Mouse (Mus musculus) gastrocnemius, postnatal 4 days (tissue): Measurements from ENCODE around the gene Hist1h1a. TPM values are rescaled to one million over a fixed set of nuclear protein-coding genes. Genes with fewer than 3 reads are reported as not detected.
A peak's percentile ranks its signal among the peaks of the same experiment; 100 is the strongest.
"Not testable (repeated sequence)": the region's sequence is repeated elsewhere in the genome, so short reads cannot be mapped to it uniquely, and the experiment has no call there.

Experiments
- DNase-seq, 2 experiments: peaks; one replicate each; pipeline ENCODE4 v3.0.0; 2021 to 2022; ENCODE audit warnings: low spot score in 2 of 2, mixed read lengths in 2 of 2
- total RNA-seq, 2 experiments: library from RNA; stranded (reverse); gene quantifications; 2 replicates each; pipeline ENCODE4 v1.2.3; 2021

Hist1h1a gene
- total RNA-seq, 2 experiments from 2014 or later, result 271 to 321 TPM

GRCm38 (mm10) chr13:23759251-23759771, 4.2 kb upstream of the Hist1h1a start:
- DNase-seq, result no peak

GRCm38 (mm10) chr13:23759916-23760239, 3.6 kb upstream of the Hist1h1a start:
- DNase-seq, result no peak

DNA sequence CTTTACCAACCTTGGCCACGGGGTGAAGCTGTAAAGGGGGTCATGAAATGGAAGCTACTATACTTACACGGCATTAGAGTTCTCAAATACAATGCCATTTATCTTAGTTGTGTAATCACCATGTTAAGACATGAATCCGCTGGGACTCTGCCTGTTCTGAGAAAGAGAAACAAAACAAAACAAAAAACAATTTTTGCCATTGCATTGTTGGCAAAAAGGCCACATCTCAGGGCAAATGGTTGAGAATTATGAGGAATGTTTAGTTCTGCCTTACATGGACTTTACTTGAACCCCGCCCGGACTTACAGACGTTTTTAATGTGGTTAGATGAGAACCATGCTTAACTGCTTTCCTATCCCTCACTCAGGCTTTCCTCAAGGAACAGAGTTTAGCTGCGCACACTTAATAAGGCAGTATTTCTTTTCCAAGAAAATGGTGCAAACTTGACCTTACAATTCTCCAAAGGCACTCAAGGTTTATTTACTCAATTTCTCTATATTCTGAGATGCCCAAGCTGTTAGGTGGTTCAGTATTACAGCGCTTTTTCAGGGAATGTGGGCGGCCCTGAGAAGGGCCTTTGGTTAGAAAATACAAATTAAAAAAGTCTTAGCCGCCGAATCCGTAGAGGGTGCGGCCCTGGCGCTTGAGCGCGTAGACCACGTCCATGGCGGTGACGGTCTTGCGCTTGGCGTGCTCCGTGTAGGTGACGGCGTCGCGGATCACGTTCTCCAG, 3.1 kb upstream of the Hist1h1a start:
- DNase-seq, result no peak

DNA sequence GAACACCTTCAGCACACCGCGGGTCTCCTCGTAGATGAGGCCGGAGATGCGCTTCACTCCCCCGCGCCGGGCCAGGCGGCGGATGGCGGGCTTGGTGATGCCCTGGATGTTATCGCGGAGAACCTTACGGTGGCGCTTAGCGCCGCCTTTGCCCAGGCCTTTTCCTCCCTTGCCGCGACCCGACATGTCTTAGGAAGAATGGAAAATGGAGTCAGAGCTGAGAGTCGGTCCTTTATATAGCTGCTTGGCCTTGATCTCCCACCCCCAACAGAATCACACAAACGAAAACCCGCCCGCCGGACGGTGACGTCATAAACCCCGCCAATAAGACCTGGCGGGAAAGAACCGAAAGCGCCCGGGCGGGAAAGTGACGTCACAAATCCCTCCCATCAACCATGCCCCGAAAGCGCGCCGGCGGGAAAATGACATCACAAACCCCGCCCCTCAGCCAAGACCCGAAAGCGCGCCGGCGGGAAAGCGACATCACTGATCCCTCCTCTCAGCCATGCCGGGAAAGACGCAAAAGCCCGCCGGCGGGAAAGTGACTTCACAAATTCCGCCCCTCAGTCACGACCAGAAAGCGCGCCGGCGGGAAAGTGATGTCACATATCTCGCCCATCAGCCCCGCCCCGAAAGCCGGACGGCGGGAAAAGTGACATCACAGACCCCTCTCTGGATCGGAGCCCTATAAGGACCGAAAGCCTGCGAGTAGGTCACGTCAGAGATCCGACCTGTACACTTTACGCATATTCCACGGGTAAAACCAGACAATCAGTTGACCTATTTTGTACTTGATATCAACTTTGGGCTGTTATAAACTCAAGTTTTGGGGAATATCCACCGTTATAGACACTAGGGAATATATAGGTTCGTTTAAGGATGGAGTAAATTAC, 2.2 kb upstream of the Hist1h1a start, which contains the start of gene Hist1h4a:
TSS of gene Hist1h4a (minus strand) at position 259 of the 893 bp plus-strand sequence.
- DNase-seq, result peak; percentile 97 to 98

GRCm38 (mm10) chr13:23761871-23762821, 1.3 kb upstream of the Hist1h1a start, which contains the start of gene Hist1h3a:
TSS of gene Hist1h3a (minus strand) at chr13:23762386.
- peak in 1 of 2 experiments; percentile 54 for DNase-seq

- DNase-seq, result no peak
Observed at GRCm38 (mm10) chr13:23763242-23763585, 252 bp upstream of the Hist1h1a start.

DNA sequence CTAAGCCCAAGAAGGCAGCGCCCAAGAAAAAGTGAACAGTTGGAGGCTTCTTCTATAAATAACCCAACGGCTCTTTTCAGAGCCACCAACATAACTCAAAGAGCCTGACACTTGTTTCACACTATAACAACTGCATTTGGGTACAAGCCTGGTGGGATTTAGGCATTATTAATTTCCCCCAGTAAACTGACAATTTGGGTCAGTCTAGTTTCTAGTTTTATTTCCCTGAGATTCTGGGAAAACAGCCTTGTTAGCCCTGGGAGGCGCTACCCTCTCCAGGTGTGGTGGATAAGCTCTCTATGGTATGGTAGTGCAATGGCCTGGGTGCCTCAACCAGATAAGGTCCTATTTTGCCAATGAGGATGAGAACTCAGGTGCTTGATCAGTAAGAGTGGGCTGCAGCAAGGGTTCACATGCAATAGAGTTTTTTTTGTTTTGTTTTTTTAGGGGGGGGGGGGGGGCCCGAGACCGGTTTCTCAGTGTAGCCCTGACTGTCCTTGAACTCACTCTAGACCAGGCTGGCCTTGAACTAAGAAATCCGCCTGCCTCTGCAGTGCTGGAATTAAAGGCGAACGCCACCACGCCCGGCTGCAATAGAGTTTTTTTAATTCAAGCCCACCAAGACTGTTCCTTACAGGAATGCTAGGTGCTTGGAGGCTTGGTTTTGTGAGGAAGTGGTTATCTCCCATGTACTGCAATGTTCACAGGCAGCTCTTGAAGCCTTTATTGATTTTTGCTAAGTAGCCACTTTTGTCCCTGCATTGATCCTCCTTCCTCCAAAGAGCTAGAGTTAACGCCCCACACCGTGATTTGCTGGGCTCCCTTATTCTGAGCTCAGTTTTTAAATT, 1.1 kb downstream of the Hist1h1a start:
- DNase-seq, result no peak

GRCm38 (mm10) chr13:23765172-23765513, 1.7 kb downstream of the Hist1h1a start:
- no peak for DNase-seq

DNA sequence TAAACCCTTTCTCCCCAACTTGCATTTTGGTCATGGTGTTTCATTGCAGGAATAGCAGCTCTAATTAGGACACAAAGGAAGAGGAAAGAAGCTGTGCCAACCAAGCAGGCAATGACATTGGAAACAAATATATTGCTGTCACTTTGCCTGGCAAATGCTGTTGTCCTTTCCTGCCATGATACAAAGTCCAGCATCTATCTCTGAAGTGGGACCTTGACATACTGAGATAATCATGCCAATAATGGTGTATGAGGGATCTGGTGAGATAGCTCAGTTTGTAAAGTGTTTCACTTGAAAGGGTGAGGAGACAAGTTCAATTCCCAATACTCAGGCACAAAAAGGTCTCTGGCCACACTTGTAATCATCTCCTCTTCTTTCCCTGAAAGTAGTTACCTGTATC, 3.3 kb downstream of the Hist1h1a start:
- no peak for DNase-seq

GRCm38 (mm10) chr13:23768834-23769397, 5.5 kb downstream of the Hist1h1a start:
- DNase-seq, result no peak

- not testable (repeated sequence) for DNase-seq
Observed at GRCm38 (mm10) chr13:23769613-23770012, 6.1 kb downstream of the Hist1h1a start, which contains the start of gene Trim38. TSS of gene Trim38 (plus strand) at chr13:23769913.

DNA sequence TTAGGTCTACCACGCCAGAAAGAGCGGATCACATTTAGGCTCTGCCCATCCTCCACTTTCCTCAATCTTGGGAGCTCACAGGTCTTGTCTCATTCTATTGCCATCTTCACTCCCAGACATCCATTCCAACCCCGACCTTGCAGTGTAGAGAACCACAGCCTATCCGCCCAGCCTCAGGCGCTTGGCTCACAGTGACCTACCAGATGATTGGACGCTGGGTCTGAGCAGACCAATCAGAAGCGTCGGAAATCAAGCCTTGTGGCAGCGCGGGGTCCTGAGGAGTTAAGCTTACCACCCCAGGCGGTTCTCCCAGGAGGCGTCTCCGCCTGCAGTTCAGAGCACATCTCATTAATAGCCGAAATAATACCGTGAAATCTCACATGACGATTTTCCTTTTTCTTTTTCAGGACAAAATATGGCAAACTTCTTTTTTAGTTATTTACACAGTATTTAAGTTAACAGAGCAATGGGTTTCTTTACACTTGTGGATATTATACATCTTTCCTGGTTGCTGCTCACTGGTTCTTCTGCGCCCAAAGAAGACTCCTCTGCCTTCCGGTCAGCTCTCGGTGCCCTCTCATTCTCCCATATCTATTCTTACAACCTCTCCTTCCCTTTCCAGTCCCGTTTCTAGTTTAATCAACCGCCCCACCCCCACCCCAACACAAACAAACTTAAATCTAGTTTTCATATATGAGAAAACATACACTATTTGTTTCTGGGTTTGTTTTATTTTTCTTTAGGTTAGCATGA, 9.3 kb downstream of the Hist1h1a start:
- DNase-seq, result peak in 1 of 2 experiments; percentile 22

DNA sequence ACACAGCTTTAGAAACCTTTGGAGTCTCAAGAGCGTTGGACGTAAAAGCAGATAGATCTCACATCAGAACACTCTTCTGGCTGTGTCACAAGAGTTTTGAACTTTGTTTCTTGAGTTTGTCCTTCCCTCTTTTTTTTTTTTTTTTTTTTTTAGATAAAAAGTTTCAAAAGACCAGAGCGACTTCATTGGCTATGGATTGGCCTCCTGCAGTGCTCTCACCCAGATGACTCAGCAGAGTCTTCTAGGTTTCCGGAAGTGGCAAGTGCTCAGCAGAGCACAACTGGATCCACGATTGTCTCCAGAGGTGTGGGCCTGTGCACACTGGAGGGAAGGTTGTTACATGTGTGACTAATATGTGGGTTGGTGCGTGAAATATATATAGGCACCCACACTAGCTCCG, 14.9 kb downstream of the Hist1h1a start:
- no peak for DNase-seq

- no peak for DNase-seq
Observed at GRCm38 (mm10) chr13:23779025-23779424, 15.6 kb downstream of the Hist1h1a start.

GRCm38 (mm10) chr13:23792520-23792919, 29.1 kb downstream of the Hist1h1a start:
- DNase-seq, result peak in 1 of 2 experiments; percentile 21

- DNase-seq, result no peak
Observed at GRCm38 (mm10) chr13:23799405-23799804, 35.9 kb downstream of the Hist1h1a start.

GRCm38 (mm10) chr13:23804532-23804931, 41.1 kb downstream of the Hist1h1a start:
- no peak for DNase-seq

DNA sequence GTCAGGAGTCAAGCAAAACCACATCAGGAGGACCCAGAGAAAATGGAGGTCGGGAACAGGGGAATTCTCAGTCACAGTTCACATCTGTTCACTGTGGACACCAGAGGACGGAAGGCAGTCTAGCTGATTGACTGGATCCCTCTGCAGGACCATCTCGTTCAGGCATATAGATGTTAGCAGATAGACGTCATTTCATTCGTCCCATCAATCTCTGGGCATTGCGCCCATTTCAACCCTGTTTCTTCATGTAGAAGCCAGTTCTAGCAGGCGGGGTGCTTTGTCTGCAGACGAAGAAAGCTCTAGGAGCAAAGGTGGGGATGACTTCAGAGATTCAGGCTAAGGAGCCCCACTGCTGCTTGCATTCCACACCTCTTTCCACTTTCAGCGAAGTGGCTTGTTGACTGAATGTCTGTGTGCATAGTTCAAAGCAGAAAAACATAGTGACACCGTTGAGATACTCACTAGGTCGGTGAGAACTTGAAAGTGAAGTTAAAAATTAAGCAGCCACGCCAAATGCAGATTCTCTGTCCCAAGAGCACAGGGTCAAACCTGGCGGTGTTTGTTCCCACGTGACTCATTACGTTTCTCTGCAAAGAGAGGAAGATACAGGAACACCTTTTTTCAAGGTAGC, 43.1 kb downstream of the Hist1h1a start, which contains the start of gene Slc17a2:
TSS of gene Slc17a2 (plus strand) at position 572 of the 631 bp plus-strand sequence.
- DNase-seq, result no peak
